Mouse (Mus musculus) hindbrain, embryonic 13.5 days (tissue): ENCODE measurements around the gene Bcl11a. TPM values are rescaled to one million over a fixed set of nuclear protein-coding genes. Genes with fewer than 3 reads are reported as not detected.

Source experiments
- ATAC-seq: fragments of 200-750 bp; cut with Nextera tagmentation; 2 replicates; pipeline ENCODE4 v1.8.0; 2017; ENCODE audit warnings: moderate TSS enrichment; ENCODE audit not compliant: low FRiP score
- H3K27ac ChIP-seq: fragments of 300-500 bp; sonication (generic); 2 replicates; pipeline ENCODE4 v1.5.1; 2015; ENCODE audit warnings: inconsistent platforms, mild to moderate bottlenecking, moderate library complexity
- H3K27me3 ChIP-seq: fragments of 300-500 bp; sonication (generic); 2 replicates; pipeline ENCODE4 v1.6.1; 2015; ENCODE audit warnings: mild to moderate bottlenecking, inconsistent platforms
- H3K36me3 ChIP-seq: fragments of 300-500 bp; sonication (generic); 2 replicates; pipeline ENCODE4 v1.6.1; 2015; ENCODE audit warnings: mild to moderate bottlenecking, inconsistent platforms
- H3K4me1 ChIP-seq: fragments of 300-500 bp; sonication (generic); replicated peaks from 2 replicates; pipeline ENCODE4 v1.6.1; 2015; ENCODE audit warnings: inconsistent platforms
- H3K4me2 ChIP-seq: fragments of 300-500 bp; sonication (generic); 2 replicates; pipeline ENCODE4 v1.6.1; 2015; ENCODE audit warnings: inconsistent platforms, mild to moderate bottlenecking, moderate library complexity
- H3K4me3 ChIP-seq: fragments of 300-500 bp; sonication (generic); 2 replicates; pipeline ENCODE4 v1.5.1; 2015; ENCODE audit warnings: mild to moderate bottlenecking, inconsistent platforms
- H3K9ac ChIP-seq: fragments of 300-500 bp; sonication (generic); 2 replicates; pipeline ENCODE4 v1.6.1; 2015; ENCODE audit warnings: mild to moderate bottlenecking, inconsistent platforms
- H3K9me3 ChIP-seq: fragments of 300-500 bp; sonication (generic); 2 replicates; pipeline ENCODE4 v1.6.1; 2016; ENCODE audit warnings: inconsistent platforms
- WGBS: fragments of 180-500 bp; shearing (Covaris S2); methylation state at CpG from one replicate; pipeline ENCODE4 v1.1.7; 2015; 5-methylcytosine and 5-hydroxymethylcytosine counted together
- polyA plus RNA-seq: library from polyadenylated mRNA; unstranded; fragments of >200 nt; fragmentation: Nextera tagmentation; extraction: Ambion mirVana; gene quantifications from 2 replicates; pipeline ENCODE4 v1.2.1, GENCODE M21; 2015

Bcl11a gene
- polyA plus RNA-seq, 1 experiment from 2014 or later = 129 TPM

- Histone ChIP-seq H3K4me1 (peaks cover 62% of the 10 kb centered on the region), H3K4me3 (no peak overlapping the region), H3K4me2 (no peak overlapping the region), H3K9me3 (no peaks in the 10 kb centered on the region), H3K27me3 (no peaks in the 10 kb centered on the region), H3K36me3 (0 out of 2 replicates have a peak, but pooled peaks cover 3% of the 10 kb centered on the region), H3K27ac (0 out of 2 replicates have a peak overlapping the region, but pooled peaks have one; percentile 1), H3K9ac (no peak overlapping the region)
- 82% methylated on average over 3 of the region's 3 CpGs for WGBS
- ATAC-seq = no peak
Measured at GRCm38 (mm10) chr11:24108974-24109373, 31.1 kb downstream of the Bcl11a start.

- Histone ChIP-seq H3K4me2 (no peak overlapping the region), H3K27ac (peak overlapping the region; percentile 44; the same call in 1 of the 2 replicates), H3K9ac (no peak overlapping the region), H3K27me3 (no peaks in the 10 kb centered on the region), H3K4me3 (no peak overlapping the region), H3K36me3 (0 out of 2 replicates have a peak, but pooled peaks cover 3% of the 10 kb centered on the region), H3K9me3 (no peaks in the 10 kb centered on the region), H3K4me1 (peaks cover 62% of the 10 kb centered on the region)
- ATAC-seq = no peak
- 97% methylated on average over 3 of the region's 3 CpGs for WGBS
Measured at GRCm38 (mm10) chr11:24109388-24109787, 31.5 kb downstream of the Bcl11a start.

- Histone ChIP-seq H3K27ac (peak overlapping the region; percentile 44), H3K4me3 (no peak overlapping the region), H3K9me3 (no peaks in the 10 kb centered on the region), H3K9ac (no peak overlapping the region), H3K36me3 (0 out of 2 replicates have a peak, but pooled peaks cover 3% of the 10 kb centered on the region), H3K4me2 (no peak overlapping the region), H3K4me1 (peaks cover 65% of the 10 kb centered on the region), H3K27me3 (no peaks in the 10 kb centered on the region)
- no peak for ATAC-seq
- WGBS = 73% methylated on average over 2 of the region's 2 CpGs
Measured at GRCm38 (mm10) chr11:24110113-24110512, 32.3 kb downstream of the Bcl11a start.

- Histone ChIP-seq H3K36me3 (0 out of 2 replicates have a peak, but pooled peaks cover 5% of the 10 kb centered on the region), H3K9ac (no peak overlapping the region), H3K4me3 (no peak overlapping the region), H3K4me1 (peaks cover 74% of the 10 kb centered on the region), H3K27me3 (no peaks in the 10 kb centered on the region), H3K27ac (no peak overlapping the region), H3K4me2 (no peak overlapping the region), H3K9me3 (no peaks in the 10 kb centered on the region)
- ATAC-seq = no peak
- 45% methylated on average over 6 of the region's 6 CpGs for WGBS
Measured at GRCm38 (mm10) chr11:24111720-24112119, 33.9 kb downstream of the Bcl11a start.

- 77% methylated on average over 12 of the region's 12 CpGs for WGBS
- H3K9me3 ChIP-seq = no peaks in the 10 kb centered on the region
- H3K4me3 ChIP-seq = no peak overlapping the region
- H3K4me2 ChIP-seq = no peak overlapping the region
- 0 out of 2 replicates have a peak, but pooled peaks cover 5% of the 10 kb centered on the region for H3K36me3 ChIP-seq
- no peaks in the 10 kb centered on the region for H3K27me3 ChIP-seq
- H3K9ac ChIP-seq = no peak overlapping the region
- no peak for ATAC-seq
- peaks cover 79% of the 10 kb centered on the region for H3K4me1 ChIP-seq
- no peak overlapping the region for H3K27ac ChIP-seq
Measured at GRCm38 (mm10) chr11:24115017-24115752, 37.3 kb downstream of the Bcl11a start.

GRCm38 (mm10) chr11:24116041-24116440, 38.2 kb downstream of the Bcl11a start:
- no peaks in the 10 kb centered on the region for H3K9me3 ChIP-seq
- H3K36me3 ChIP-seq = 0 out of 2 replicates have a peak, but pooled peaks cover 5% of the 10 kb centered on the region
- no peak overlapping the region for H3K9ac ChIP-seq
- H3K27ac ChIP-seq = no peak overlapping the region
- H3K4me3 ChIP-seq = no peak overlapping the region
- H3K4me1 ChIP-seq = peaks cover 80% of the 10 kb centered on the region
- WGBS = 98% methylated on average over 2 of the region's 2 CpGs
- no peak overlapping the region for H3K4me2 ChIP-seq
- no peaks in the 10 kb centered on the region for H3K27me3 ChIP-seq
- no peak for ATAC-seq

- Histone ChIP-seq H3K36me3 (0 out of 2 replicates have a peak, but pooled peaks cover 5% of the 10 kb centered on the region), H3K27me3 (no peaks in the 10 kb centered on the region), H3K9me3 (no peaks in the 10 kb centered on the region), H3K4me3 (no peak overlapping the region), H3K27ac (no peak overlapping the region), H3K4me1 (peaks cover 84% of the 10 kb centered on the region), H3K4me2 (no peak overlapping the region), H3K9ac (no peak overlapping the region)
- ATAC-seq = no peak
- WGBS = 88% methylated on average over 7 of the region's 7 CpGs
Measured at GRCm38 (mm10) chr11:24116582-24117318, 38.9 kb downstream of the Bcl11a start.

- Histone ChIP-seq H3K9ac (no peak overlapping the region), H3K4me1 (peaks cover 82% of the 10 kb centered on the region), H3K27me3 (no peaks in the 10 kb centered on the region), H3K27ac (peak overlapping the region; percentile 35; the same call in 1 of the 2 replicates), H3K36me3 (0 out of 2 replicates have a peak, but pooled peaks cover 2% of the 10 kb centered on the region), H3K9me3 (no peaks in the 10 kb centered on the region), H3K4me2 (no peak overlapping the region), H3K4me3 (no peak overlapping the region)
- 75% methylated on average over 9 of the region's 9 CpGs for WGBS
- ATAC-seq = no peak
Measured at GRCm38 (mm10) chr11:24121136-24121535, 43.3 kb downstream of the Bcl11a start.

- 83% methylated on average over 7 of the region's 7 CpGs for WGBS
- Histone ChIP-seq H3K4me2 (no peak overlapping the region), H3K9me3 (no peaks in the 10 kb centered on the region), H3K4me3 (no peak overlapping the region), H3K9ac (no peak overlapping the region), H3K27me3 (no peaks in the 10 kb centered on the region), H3K36me3 (no peaks in the 10 kb centered on the region), H3K27ac (no peak overlapping the region), H3K4me1 (peaks cover 82% of the 10 kb centered on the region)
- no peak for ATAC-seq
Measured at GRCm38 (mm10) chr11:24122899-24123298, 45.0 kb downstream of the Bcl11a start.

- Histone ChIP-seq H3K27ac (no peak overlapping the region), H3K4me1 (peaks cover 74% of the 10 kb centered on the region), H3K4me3 (no peak overlapping the region), H3K36me3 (no peaks in the 10 kb centered on the region), H3K9me3 (no peaks in the 10 kb centered on the region), H3K27me3 (no peaks in the 10 kb centered on the region), H3K4me2 (no peak overlapping the region), H3K9ac (no peak overlapping the region)
- whole genome bisulfite sequencing = 94% methylated on average over 2 of the region's 2 CpGs
- no peak for ATAC-seq
Measured at GRCm38 (mm10) chr11:24123991-24124390, 46.1 kb downstream of the Bcl11a start.

- Histone ChIP-seq H3K4me1 (peaks cover 74% of the 10 kb centered on the region), H3K4me2 (no peak overlapping the region), H3K9me3 (no peaks in the 10 kb centered on the region), H3K4me3 (no peak overlapping the region), H3K9ac (no peak overlapping the region), H3K27ac (no peak overlapping the region), H3K36me3 (no peaks in the 10 kb centered on the region), H3K27me3 (no peaks in the 10 kb centered on the region)
- ATAC-seq = no peak
- WGBS = 83% methylated on average over 6 of the region's 6 CpGs
Measured at GRCm38 (mm10) chr11:24125098-24125497, 47.2 kb downstream of the Bcl11a start.

- Histone ChIP-seq H3K9me3 (no peaks in the 10 kb centered on the region), H3K4me3 (no peak overlapping the region), H3K27me3 (no peaks in the 10 kb centered on the region), H3K4me1 (peaks cover 73% of the 10 kb centered on the region), H3K27ac (0 out of 2 replicates have a peak overlapping the region, but pooled peaks have one; percentile 32), H3K36me3 (0 out of 2 replicates have a peak, but pooled peaks cover 3% of the 10 kb centered on the region), H3K4me2 (no peak overlapping the region), H3K9ac (no peak overlapping the region)
- no peak for ATAC-seq
- WGBS = 68% methylated on average over 2 of the region's 2 CpGs
Measured at GRCm38 (mm10) chr11:24128001-24128400, 50.1 kb downstream of the Bcl11a start.
